Mouse (Mus musculus) lung, adult 2 months (tissue): Measurements from ENCODE around the gene Grid2.

Experiments used
- CTCF ChIP-seq: fragments of 200-500 bp; IDR thresholded peaks from 2 replicates; pipeline ENCODE4 v1.5.1; 2011; ENCODE audit warnings: mild to moderate bottlenecking, low read length, control low read depth; ENCODE audit not compliant: insufficient read depth
- POLR2A ChIP-seq: fragments of 200-500 bp; IDR thresholded peaks from 2 replicates; pipeline ENCODE4 v1.6.1; 2011; ENCODE audit warnings: low read depth, mild to moderate bottlenecking, control low read depth, low read length, borderline replicate concordance; ENCODE audit errors: extremely low read depth

- no peak for TF ChIP-seq CTCF
- TF ChIP-seq POLR2A, result no peak
These were observed 177.1 kb downstream of the Grid2 start for GRCm38 (mm10) chr6:63432751-63433150.
